Mouse (Mus musculus) cortical plate, adult 2 months (tissue): ENCODE measurements around the gene Pdcd1lg2.

Experiments used
- CTCF ChIP-seq: fragments of 200-500 bp; IDR thresholded peaks from 2 replicates; pipeline ENCODE4 v1.5.1; 2011; ENCODE audit warnings: mild to moderate bottlenecking, control low read depth, low read length; ENCODE audit not compliant: insufficient read depth; ENCODE audit errors: extremely low read depth
- POLR2A ChIP-seq: fragments of 200-500 bp; IDR thresholded peaks from 2 replicates; pipeline ENCODE4 v1.6.1; 2011; ENCODE audit warnings: mild to moderate bottlenecking, low read length, control low read depth; ENCODE audit not compliant: insufficient read depth; ENCODE audit errors: extremely low read depth

DNA sequence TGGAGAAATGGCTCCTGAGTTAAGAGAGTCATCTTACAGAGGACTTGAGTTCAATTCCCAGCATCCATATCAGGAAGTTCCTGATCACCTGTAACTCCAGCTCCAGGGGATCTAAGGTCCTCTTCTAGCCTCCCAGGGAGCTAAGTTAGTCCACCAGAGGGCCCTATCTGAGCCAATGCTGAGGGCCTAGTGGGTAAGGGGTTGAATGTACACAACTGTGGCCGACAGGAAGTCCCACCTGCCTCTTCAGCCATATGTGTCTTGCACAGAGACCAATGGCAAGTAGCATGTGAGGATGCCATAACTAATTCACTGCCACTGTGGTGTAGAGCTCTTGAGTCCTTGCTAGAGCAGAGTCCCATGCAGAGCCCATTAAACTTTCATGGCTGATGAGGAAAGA lies 44.4 kb downstream of the Pdcd1lg2 start:
- TF ChIP-seq CTCF (no peak), POLR2A (no peak)
